Mouse (Mus musculus) embryonic facial prominence, embryonic 14.5 days (tissue): ENCODE data around the gene Olfr131. TPM values are rescaled to one million over a fixed set of nuclear protein-coding genes. Genes with fewer than 3 reads are reported as not detected.
"Not testable (repeated sequence)": the region's sequence is repeated elsewhere in the genome, so short reads cannot be mapped to it uniquely, and the experiment has no call there.

Experiments used
- ATAC-seq: fragments of 200-750 bp; cut with Nextera tagmentation; 2 replicates; pipeline ENCODE4 v1.8.0; 2017; ENCODE audit warnings: low read depth, moderate number of reproducible peaks, moderate TSS enrichment
- DNase-seq: peaks from one replicate; pipeline ENCODE4 v3.0.0-alpha.2; 2015; ENCODE audit warnings: low spot score
- H3K27ac ChIP-seq: fragments of 300-500 bp; sonication (generic); replicated peaks from 2 replicates; pipeline ENCODE4 v1.5.1; 2014; ENCODE audit warnings: low read depth, mild to moderate bottlenecking, low read length, moderate library complexity
- H3K27me3 ChIP-seq: fragments of 300-500 bp; sonication (generic); replicated peaks from 2 replicates; pipeline ENCODE4 v1.6.1; 2014; ENCODE audit warnings: low read length; ENCODE audit not compliant: control insufficient read depth, insufficient read depth
- H3K36me3 ChIP-seq: fragments of 300-500 bp; sonication (generic); 2 replicates; pipeline ENCODE4 v1.6.1; 2014; ENCODE audit warnings: low read length, mixed read lengths; ENCODE audit not compliant: control insufficient read depth, insufficient read depth
- H3K4me1 ChIP-seq: fragments of 300-500 bp; sonication (generic); 2 replicates; pipeline ENCODE4 v1.6.1; 2014; ENCODE audit warnings: antibody characterized with exemption, low read length; ENCODE audit not compliant: control insufficient read depth, insufficient read depth
- H3K4me2 ChIP-seq: fragments of 300-500 bp; sonication (generic); 2 replicates; pipeline ENCODE4 v1.6.1; 2014; ENCODE audit warnings: low read depth, mild to moderate bottlenecking, low read length, moderate library complexity, mixed read lengths
- H3K4me3 ChIP-seq: fragments of 300-500 bp; sonication (generic); 2 replicates; pipeline ENCODE4 v1.5.1; 2014; ENCODE audit warnings: low read depth, mild to moderate bottlenecking, low read length
- H3K9ac ChIP-seq: fragments of 300-500 bp; sonication (generic); 2 replicates; pipeline ENCODE4 v1.6.1; 2014; ENCODE audit warnings: low read depth, mild to moderate bottlenecking, low read length, moderate library complexity, mixed read lengths
- H3K9me3 ChIP-seq: fragments of 300-500 bp; sonication (generic); 2 replicates; pipeline ENCODE4 v1.6.1; 2016; ENCODE audit warnings: low read length; ENCODE audit not compliant: control insufficient read depth
- WGBS: fragments of 180-500 bp; shearing (Covaris S2); extraction: QIAGEN DNeasy Blood & Tissue Kit; methylation state at CpG from one replicate; pipeline ENCODE4 v1.1.7; 2014; 5-methylcytosine and 5-hydroxymethylcytosine counted together
- polyA plus RNA-seq: library from polyadenylated mRNA; unstranded; fragments of >200 nt; fragmentation: Nextera tagmentation; extraction: Ambion mirVana; gene quantifications from 2 replicates; pipeline ENCODE4 v1.2.1, GENCODE M21; 2014

Olfr131 gene
- 0.22 and 0.30 TPM in 2 replicates for polyA plus RNA-seq

DNA sequence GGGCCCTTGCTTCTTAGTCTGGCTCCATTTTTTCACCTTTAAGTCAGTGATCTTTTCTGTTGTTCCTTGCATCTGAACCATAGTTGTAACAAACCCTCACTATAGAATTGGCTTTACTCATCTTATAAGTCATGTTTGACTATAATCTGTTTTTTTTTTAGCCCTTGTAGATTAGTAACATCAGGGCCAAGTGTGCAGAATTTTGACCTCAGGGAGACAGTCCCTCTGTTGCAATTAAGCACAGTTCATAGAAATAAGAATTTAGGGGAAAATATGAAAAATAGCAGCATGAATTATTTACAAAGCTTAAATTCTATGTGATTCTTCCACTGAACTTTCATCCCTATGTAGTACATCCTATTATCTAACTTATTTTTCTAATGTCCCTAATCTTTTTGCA, at the start of gene Olfr131:
Gene Olfr131, minus strand, starts transcription at position 101 of the 400 bp plus-strand sequence.
- no peak within 1 kb of the TSS for H3K9ac ChIP-seq
- no peak within 1 kb of the TSS for H3K27ac ChIP-seq
- H3K9me3 ChIP-seq: no peaks in the 10 kb centered on the region
- ATAC-seq: no peak
- no peaks in the 10 kb centered on the region for H3K4me1 ChIP-seq
- H3K4me2 ChIP-seq: no peak within 1 kb of the TSS
- no peak within 1 kb of the TSS for H3K4me3 ChIP-seq
- no peaks in the 10 kb centered on the region for H3K36me3 ChIP-seq
- H3K27me3 ChIP-seq: no peaks in the 10 kb centered on the region
- DNase-seq: no peak

GRCm38 (mm10) chr17:38134426-38134825, 45.9 kb upstream of the Olfr131 start, which contains the start of gene Olfr132:
Gene Olfr132 (minus strand): TSS chr17:38134526.
- Histone ChIP-seq H3K27me3 (no peaks in the 10 kb centered on the region), H3K4me1 (no peaks in the 10 kb centered on the region), H3K9ac (no peak within 1 kb of the TSS), H3K4me3 (no peak within 1 kb of the TSS), H3K27ac (no peak within 1 kb of the TSS), H3K36me3 (no peaks in the 10 kb centered on the region), H3K9me3 (no peaks in the 10 kb centered on the region), H3K4me2 (no peak within 1 kb of the TSS)
- 67% methylated on average over 1 of the region's 1 CpGs for WGBS
- DNase-seq (no peak), ATAC-seq (no peak)

GRCm38 (mm10) chr17:38125371-38125770, 36.9 kb upstream of the Olfr131 start:
- H3K36me3 ChIP-seq, H3K4me3 ChIP-seq, DNase-seq, H3K27ac ChIP-seq, H3K9ac ChIP-seq, H3K4me2 ChIP-seq, H3K4me1 ChIP-seq, ATAC-seq, H3K27me3 ChIP-seq: not testable (repeated sequence)
- H3K9me3 ChIP-seq: 0 out of 2 replicates have a peak, but pooled peaks cover 10% of the 10 kb centered on the region
- 71% methylated on average over 3 of the region's 3 CpGs for WGBS

- not testable (repeated sequence) for H3K4me2 ChIP-seq, DNase-seq, H3K4me1 ChIP-seq, H3K27ac ChIP-seq, ATAC-seq, H3K9ac ChIP-seq, H3K36me3 ChIP-seq, H3K27me3 ChIP-seq, H3K4me3 ChIP-seq
- H3K9me3 ChIP-seq: 0 out of 2 replicates have a peak, but pooled peaks cover 10% of the 10 kb centered on the region
- 86% methylated on average over 1 of the region's 1 CpGs for WGBS
Measured at GRCm38 (mm10) chr17:38124199-38124598, 35.7 kb upstream of the Olfr131 start.

- Histone ChIP-seq H3K27me3 (no peaks in the 10 kb centered on the region), H3K4me1 (no peaks in the 10 kb centered on the region), H3K27ac (no peak overlapping the region), H3K9ac (no peak overlapping the region), H3K4me3 (no peak overlapping the region), H3K9me3 (0 out of 2 replicates have a peak, but pooled peaks cover 4% of the 10 kb centered on the region), H3K4me2 (no peak overlapping the region), H3K36me3 (no peaks in the 10 kb centered on the region)
- DNase-seq (no peak), ATAC-seq (no peak)
- WGBS: 86% methylated on average over 4 of the region's 4 CpGs
Measured at GRCm38 (mm10) chr17:38082364-38082763, 6.1 kb downstream of the Olfr131 start.

- 86% methylated on average over 1 of the region's 1 CpGs for WGBS
- Histone ChIP-seq H3K4me2 (no peak within 1 kb of the TSS), H3K27ac (no peak within 1 kb of the TSS), H3K4me1 (no peaks in the 10 kb centered on the region), H3K36me3 (no peaks in the 10 kb centered on the region), H3K4me3 (no peak within 1 kb of the TSS), H3K9ac (no peak within 1 kb of the TSS), H3K27me3 (no peaks in the 10 kb centered on the region), H3K9me3 (no peaks in the 10 kb centered on the region)
- ATAC-seq (no peak), DNase-seq (no peak)
Measured at GRCm38 (mm10) chr17:38063621-38064020, 24.9 kb downstream of the Olfr131 start, which contains the start of gene Olfr130. Gene Olfr130 (plus strand): TSS chr17:38063921.

- Histone ChIP-seq H3K9me3 (no peaks in the 10 kb centered on the region), H3K9ac (no peak within 1 kb of the TSS), H3K36me3 (no peaks in the 10 kb centered on the region), H3K4me3 (no peak within 1 kb of the TSS), H3K27me3 (no peaks in the 10 kb centered on the region), H3K4me2 (no peak within 1 kb of the TSS), H3K27ac (no peak within 1 kb of the TSS), H3K4me1 (no peaks in the 10 kb centered on the region)
- WGBS: 60% methylated on average over 1 of the region's 1 CpGs
- no peak for ATAC-seq
- DNase-seq: no peak
Measured at GRCm38 (mm10) chr17:38059979-38060378, 28.5 kb downstream of the Olfr131 start, which contains the start of gene Olfr129. Gene Olfr129 (minus strand): TSS chr17:38060079.

Other genes starting within 250 kb of the Olfr131 start
- not detected in 2 replicates for gene Olfr126, start 241.2 kb downstream of the Olfr131 start, polyA plus RNA-seq
- not detected in 2 replicates for gene Olfr127, start 188.3 kb downstream of the Olfr131 start, polyA plus RNA-seq
- not detected in 2 replicates for gene Olfr128, start 168.1 kb downstream of the Olfr131 start, polyA plus RNA-seq
- gene Olfr761, start 135.6 kb downstream of the Olfr131 start, polyA plus RNA-seq: not detected in 2 replicates
- gene Olfr129, start 28.6 kb downstream of the Olfr131 start, polyA plus RNA-seq: not detected in 2 replicates
- gene Olfr130, start 24.8 kb downstream of the Olfr131 start, polyA plus RNA-seq: not detected in 2 replicates
- not detected in 2 replicates for gene Olfr132, start 45.8 kb upstream of the Olfr131 start, polyA plus RNA-seq
- not detected in 2 replicates for gene Olfr133, start 56.6 kb upstream of the Olfr131 start, polyA plus RNA-seq
- not detected in 2 replicates for gene Olfr134, start 82.7 kb upstream of the Olfr131 start, polyA plus RNA-seq
- not detected in 2 replicates for gene Olfr135, start 115.6 kb upstream of the Olfr131 start, polyA plus RNA-seq
- gene Olfr138, start 172.3 kb upstream of the Olfr131 start, polyA plus RNA-seq: not detected in 2 replicates
- gene Olfr137, start 218.9 kb upstream of the Olfr131 start, polyA plus RNA-seq: not detected in 2 replicates
- 0.18 and 0.24 TPM in 2 replicates for gene Olfr136, start 241.1 kb upstream of the Olfr131 start, polyA plus RNA-seq